Mouse (Mus musculus): ENCODE measurements around the gene Ifitm1. TPM values are rescaled to one million over a fixed set of nuclear protein-coding genes. Genes with fewer than 3 reads are reported as not detected.
A peak's percentile ranks its signal among the peaks of the same experiment; 100 is the strongest.
"Not testable (repeated sequence)": the region's sequence is repeated elsewhere in the genome, so short reads cannot be mapped to it uniquely, and the experiment has no call there.

The Ifitm1 gene
- polyA plus RNA-seq, 1 experiment from 2014 or later = 9.1 TPM

GRCm38 (mm10) chr7:141008312-141008761 lies 41.3 kb downstream of the Ifitm1 start:
- Histone ChIP-seq H3K9me3 (replicated peaks) (no peaks in the 10 kb centered on the region), H3K4me2 (replicated peaks) (peak overlapping the region; percentile 16; the same call in 1 of the 2 replicates), H3K4me1 (peaks cover 18% of the 10 kb centered on the region), H3K27me3 (no peaks in the 10 kb centered on the region), H3K36me3 (no peaks in the 10 kb centered on the region), H3K4me3 (no peak overlapping the region), H3K27ac (no peak overlapping the region), H3K9ac (no peak overlapping the region)
- no peak for ATAC-seq (ENCODE audit: low FRiP score)
- WGBS = 3% methylated on average over 7 of the region's 7 CpGs

- H3K27ac ChIP-seq = no peak overlapping the region
- ATAC-seq (ENCODE audit: low FRiP score) = peak; percentile 56; the same call in 1 of the 2 replicates
- 7% methylated on average over 20 of the region's 20 CpGs for WGBS
- peaks cover 18% of the 10 kb centered on the region for H3K4me1 ChIP-seq
- no peaks in the 10 kb centered on the region for H3K36me3 ChIP-seq
- no peaks in the 10 kb centered on the region for H3K9me3 ChIP-seq (replicated peaks)
- H3K9ac ChIP-seq = no peak overlapping the region
- H3K27me3 ChIP-seq = no peaks in the 10 kb centered on the region
- no peak overlapping the region for H3K4me3 ChIP-seq
- H3K4me2 ChIP-seq (replicated peaks) = peak overlapping the region; percentile 16
Observed at GRCm38 (mm10) chr7:141008938-141009660, 42.1 kb downstream of the Ifitm1 start.

GRCm38 (mm10) chr7:141009665-141010064 lies 42.6 kb downstream of the Ifitm1 start:
- 87% methylated on average over 9 of the region's 9 CpGs for WGBS
- no peak for ATAC-seq (ENCODE audit: low FRiP score)
- Histone ChIP-seq H3K36me3 (no peaks in the 10 kb centered on the region), H3K4me1 (peaks cover 18% of the 10 kb centered on the region), H3K9ac (no peak overlapping the region), H3K4me2 (replicated peaks) (no peak overlapping the region), H3K27me3 (no peaks in the 10 kb centered on the region), H3K27ac (no peak overlapping the region), H3K4me3 (no peak overlapping the region), H3K9me3 (replicated peaks) (no peaks in the 10 kb centered on the region)

GRCm38 (mm10) chr7:141010593-141010992 lies 43.6 kb downstream of the Ifitm1 start, which contains the start of gene Ifitm3:
Ifitm3 (minus strand) TSS chr7:141010770.
- peak within 1 kb of the TSS; percentile 34 for H3K4me2 ChIP-seq (replicated peaks)

GRCm38 (mm10) chr7:141011238-141011770 lies 44.3 kb downstream of the Ifitm1 start:
- H3K4me1 ChIP-seq = peaks cover 18% of the 10 kb centered on the region
- H3K36me3 ChIP-seq = no peaks in the 10 kb centered on the region
- ATAC-seq (ENCODE audit: low FRiP score) = no peak
- no peak overlapping the region for H3K9ac ChIP-seq
- WGBS = 94% methylated on average over 7 of the region's 7 CpGs
- no peak overlapping the region for H3K4me3 ChIP-seq
- H3K9me3 ChIP-seq (replicated peaks) = no peaks in the 10 kb centered on the region
- H3K27ac ChIP-seq = no peak overlapping the region
- H3K27me3 ChIP-seq = no peaks in the 10 kb centered on the region
- H3K4me2 ChIP-seq (replicated peaks) = no peak overlapping the region

More at GRCm38 (mm10) chr7:141010593-141010992, 43.6 kb downstream of the Ifitm1 start, which contains the start of gene Ifitm3:
- no peaks in the 10 kb centered on the region for H3K9me3 ChIP-seq (replicated peaks)
- WGBS = 27% methylated on average over 10 of the region's 10 CpGs
- no peak within 1 kb of the TSS for H3K27ac ChIP-seq
- no peaks in the 10 kb centered on the region for H3K36me3 ChIP-seq
- ATAC-seq (ENCODE audit: low FRiP score) = no peak
- no peaks in the 10 kb centered on the region for H3K27me3 ChIP-seq
- H3K4me1 ChIP-seq = peaks cover 18% of the 10 kb centered on the region
- 0 out of 2 replicates have a peak within 1 kb of the TSS, but pooled peaks have one; percentile 23 for H3K9ac ChIP-seq
- H3K4me3 ChIP-seq = 0 out of 2 replicates have a peak within 1 kb of the TSS, but pooled peaks have one; percentile 6

- Histone ChIP-seq H3K36me3 (no peaks in the 10 kb centered on the region), H3K4me1 (no peaks in the 10 kb centered on the region), H3K9ac (no peak overlapping the region), H3K4me3 (no peak overlapping the region), H3K9me3 (replicated peaks) (no peaks in the 10 kb centered on the region), H3K27me3 (no peaks in the 10 kb centered on the region), H3K27ac (no peak overlapping the region), H3K4me2 (replicated peaks) (no peak overlapping the region)
- WGBS = 91% methylated on average over 10 of the region's 10 CpGs
- no peak for ATAC-seq (ENCODE audit: low FRiP score)
Observed at GRCm38 (mm10) chr7:141016707-141017697, 50.0 kb downstream of the Ifitm1 start.

- H3K9me3 ChIP-seq (replicated peaks); H3K27me3 ChIP-seq; H3K4me1 ChIP-seq; H3K27ac ChIP-seq; H3K36me3 ChIP-seq; H3K4me3 ChIP-seq; H3K4me2 ChIP-seq (replicated peaks); ATAC-seq (ENCODE audit: low FRiP score); H3K9ac ChIP-seq: not testable (repeated sequence)
- 96% methylated on average over 1 of the region's 1 CpGs for WGBS
Observed at GRCm38 (mm10) chr7:141017824-141018223, 50.8 kb downstream of the Ifitm1 start, which contains the start of gene Ifitm6. Ifitm6 (minus strand) TSS chr7:141017924.

GRCm38 (mm10) chr7:141019028-141019427 lies 52.0 kb downstream of the Ifitm1 start:
- Histone ChIP-seq H3K9ac (no peak overlapping the region), H3K36me3 (no peaks in the 10 kb centered on the region), H3K4me3 (no peak overlapping the region), H3K9me3 (replicated peaks) (no peaks in the 10 kb centered on the region), H3K4me1 (no peaks in the 10 kb centered on the region), H3K27me3 (no peaks in the 10 kb centered on the region), H3K27ac (no peak overlapping the region), H3K4me2 (replicated peaks) (no peak overlapping the region)
- no peak for ATAC-seq (ENCODE audit: low FRiP score)
- WGBS = 84% methylated on average over 5 of the region's 5 CpGs

Other genes starting within 250 kb of the Ifitm1 start
- not detected in 2 replicates for gene Cyp2e1, start 203.5 kb upstream of the Ifitm1 start, polyA plus RNA-seq (2016; fragmentation: Nextera tagmentation; extraction: Ambion mirVana)
- 0.19 and 0.36 TPM in 2 replicates for gene Syce1, start 179.4 kb upstream of the Ifitm1 start, polyA plus RNA-seq (2016; fragmentation: Nextera tagmentation; extraction: Ambion mirVana)
- gene Zfp941, start 145.0 kb upstream of the Ifitm1 start, polyA plus RNA-seq (2016; fragmentation: Nextera tagmentation; extraction: Ambion mirVana) = 12.3 and 13.4 TPM in 2 replicates
- 0.93 TPM in 1 of 2 replicates, not detected in the other for gene Urah, start 132.2 kb upstream of the Ifitm1 start, polyA plus RNA-seq (2016; fragmentation: Nextera tagmentation; extraction: Ambion mirVana)
- not detected in 2 replicates for gene Scgb1c1, start 121.7 kb upstream of the Ifitm1 start, polyA plus RNA-seq (2016; fragmentation: Nextera tagmentation; extraction: Ambion mirVana)
- gene Odf3, start 119.4 kb upstream of the Ifitm1 start, polyA plus RNA-seq (2016; fragmentation: Nextera tagmentation; extraction: Ambion mirVana) = not detected in 2 replicates
- not detected in 2 replicates for gene Gm45785, start 110.9 kb upstream of the Ifitm1 start, polyA plus RNA-seq (2016; fragmentation: Nextera tagmentation; extraction: Ambion mirVana)
- gene Ric8a, start 110.3 kb upstream of the Ifitm1 start, polyA plus RNA-seq (2016; fragmentation: Nextera tagmentation; extraction: Ambion mirVana) = 82.3 and 88.5 TPM in 2 replicates
- 30.9 and 33.4 TPM in 2 replicates for gene Bet1l, start 109.6 kb upstream of the Ifitm1 start, polyA plus RNA-seq (2016; fragmentation: Nextera tagmentation; extraction: Ambion mirVana)
- gene Psmd13, start 85.3 kb upstream of the Ifitm1 start, polyA plus RNA-seq (2016; fragmentation: Nextera tagmentation; extraction: Ambion mirVana) = 279 and 282 TPM in 2 replicates
- 25.8 and 27.1 TPM in 2 replicates for gene Sirt3, start 84.9 kb upstream of the Ifitm1 start, polyA plus RNA-seq (2016; fragmentation: Nextera tagmentation; extraction: Ambion mirVana)
- 0.81 TPM in 1 of 2 replicates, not detected in the other for gene Cox8b, start 66.8 kb upstream of the Ifitm1 start, polyA plus RNA-seq (2016; fragmentation: Nextera tagmentation; extraction: Ambion mirVana)
- gene Nlrp6, start 46.3 kb upstream of the Ifitm1 start, polyA plus RNA-seq (2016; fragmentation: Nextera tagmentation; extraction: Ambion mirVana) = 0.13 and 0.27 TPM in 2 replicates
- gene Pgghg, start 25.8 kb upstream of the Ifitm1 start, polyA plus RNA-seq (2016; fragmentation: Nextera tagmentation; extraction: Ambion mirVana) = 15.5 and 16.8 TPM in 2 replicates
- 0.43 and 1.6 TPM in 2 replicates for gene Ifitm5, start 16.9 kb upstream of the Ifitm1 start, polyA plus RNA-seq (2016; fragmentation: Nextera tagmentation; extraction: Ambion mirVana)
- gene Gm45717, start 11.3 kb upstream of the Ifitm1 start, polyA plus RNA-seq (2016; fragmentation: Nextera tagmentation; extraction: Ambion mirVana) = 0.97 TPM in 1 of 2 replicates, not detected in the other
- 326 and 340 TPM in 2 replicates for gene Ifitm2, start 11.2 kb upstream of the Ifitm1 start, polyA plus RNA-seq (2016; fragmentation: Nextera tagmentation; extraction: Ambion mirVana)
- gene Ifitm3, start 43.5 kb downstream of the Ifitm1 start, polyA plus RNA-seq (2016; fragmentation: Nextera tagmentation; extraction: Ambion mirVana) = 22.5 and 26.0 TPM in 2 replicates
- not detected in 2 replicates for gene Ifitm6, start 50.7 kb downstream of the Ifitm1 start, polyA plus RNA-seq (2016; fragmentation: Nextera tagmentation; extraction: Ambion mirVana)
- not detected in 2 replicates for gene Gm17387, start 61.9 kb downstream of the Ifitm1 start, polyA plus RNA-seq (2016; fragmentation: Nextera tagmentation; extraction: Ambion mirVana)
- gene B4galnt4, start 93.9 kb downstream of the Ifitm1 start, polyA plus RNA-seq (2016; fragmentation: Nextera tagmentation; extraction: Ambion mirVana) = 46.1 and 46.5 TPM in 2 replicates
- 3.1 and 4.5 TPM in 2 replicates for gene Pkp3, start 111.0 kb downstream of the Ifitm1 start, polyA plus RNA-seq (2016; fragmentation: Nextera tagmentation; extraction: Ambion mirVana)
- gene Sigirr, start 133.4 kb downstream of the Ifitm1 start, polyA plus RNA-seq (2016; fragmentation: Nextera tagmentation; extraction: Ambion mirVana) = 1.7 and 2.6 TPM in 2 replicates
- gene Ano9, start 150.6 kb downstream of the Ifitm1 start, polyA plus RNA-seq (2016; fragmentation: Nextera tagmentation; extraction: Ambion mirVana) = 0.59 and 0.81 TPM in 2 replicates
- gene Ptdss2, start 155.2 kb downstream of the Ifitm1 start, polyA plus RNA-seq (2016; fragmentation: Nextera tagmentation; extraction: Ambion mirVana) = 76.0 and 76.5 TPM in 2 replicates
- 61.0 and 61.9 TPM in 2 replicates for gene Rnh1, start 205.6 kb downstream of the Ifitm1 start, polyA plus RNA-seq (2016; fragmentation: Nextera tagmentation; extraction: Ambion mirVana)
- gene Hras, start 226.8 kb downstream of the Ifitm1 start, polyA plus RNA-seq (2016; fragmentation: Nextera tagmentation; extraction: Ambion mirVana) = 95.1 and 103 TPM in 2 replicates
- gene Lrrc56, start 226.9 kb downstream of the Ifitm1 start, polyA plus RNA-seq (2016; fragmentation: Nextera tagmentation; extraction: Ambion mirVana) = 10.8 and 12.2 TPM in 2 replicates
- gene Lmntd2, start 246.9 kb downstream of the Ifitm1 start, polyA plus RNA-seq (2016; fragmentation: Nextera tagmentation; extraction: Ambion mirVana) = 3.3 and 3.9 TPM in 2 replicates
- 34.7 and 35.6 TPM in 2 replicates for gene Rassf7, start 248.6 kb downstream of the Ifitm1 start, polyA plus RNA-seq (2016; fragmentation: Nextera tagmentation; extraction: Ambion mirVana)